Mouse (Mus musculus): ENCODE results near the gene Nepn. TPM values are rescaled to one million over a fixed set of nuclear protein-coding genes. Genes with fewer than 3 reads are reported as not detected.

The Nepn gene
- not detected in 2 replicates for total RNA-seq (2023)

GRCm38 (mm10) chr10:52388922-52389430 lies at the start of gene Nepn:
TSS of gene Nepn (plus strand) at chr10:52388972.

GRCm38 (mm10) chr10:52358467-52358866 lies 30.3 kb upstream of the Nepn start, which contains the start of gene Gm26741:
TSS of gene Gm26741 (plus strand) at chr10:52358767.

GRCm38 (mm10) chr10:52381845-52382591 lies 6.8 kb upstream of the Nepn start, which contains the start of gene Gopc:
TSS of gene Gopc (minus strand) at chr10:52382124.

GRCm38 (mm10) chr10:52417299-52417997 lies 28.7 kb downstream of the Nepn start, which contains the start of gene Nus1:
TSS of gene Nus1 (plus strand) at chr10:52417547.

Other genes with a start within 250 kb of the Nepn start
- gene Ros1, start 193.7 kb upstream of the Nepn start, total RNA-seq (2023) = not detected in 2 replicates
- gene Dcbld1, start 155.4 kb upstream of the Nepn start, total RNA-seq (2023) = 0.47 and 0.75 TPM in 2 replicates
- not detected in 2 replicates for gene Gm26741, start 30.2 kb upstream of the Nepn start, total RNA-seq (2023)
- 5.5 and 6.8 TPM in 2 replicates for gene Gopc, start 6.8 kb upstream of the Nepn start, total RNA-seq (2023)
- gene Nus1, start 28.6 kb downstream of the Nepn start, total RNA-seq (2023) = 16.4 and 18.7 TPM in 2 replicates